Mouse (Mus musculus) hindbrain, embryonic 11.5 days (tissue): Measurements from ENCODE around the gene Srgap1. TPM values are rescaled to one million over a fixed set of nuclear protein-coding genes. Genes with fewer than 3 reads are reported as not detected.

Source experiments
- ATAC-seq: fragments of 200-750 bp; cut with Nextera tagmentation; 2 replicates; pipeline ENCODE4 v1.8.0; 2017; ENCODE audit warnings: mild to moderate bottlenecking, moderate TSS enrichment, moderate library complexity; ENCODE audit not compliant: low FRiP score
- DNase-seq: peaks from one replicate; pipeline ENCODE4 v3.0.0-alpha.2; 2015; ENCODE audit warnings: low spot score
- H3K27ac ChIP-seq: fragments of 300-500 bp; sonication (generic); 2 replicates; pipeline ENCODE4 v1.5.1; 2014; ENCODE audit warnings: mild to moderate bottlenecking, low read depth, low read length
- H3K27me3 ChIP-seq: fragments of 300-500 bp; sonication (generic); 2 replicates; pipeline ENCODE4 v1.6.1; 2014; ENCODE audit warnings: mild to moderate bottlenecking, low read length, moderate library complexity, mixed read lengths; ENCODE audit not compliant: control insufficient read depth, insufficient read depth
- H3K36me3 ChIP-seq: fragments of 300-500 bp; sonication (generic); 2 replicates; pipeline ENCODE4 v1.6.1; 2014; ENCODE audit warnings: mild to moderate bottlenecking, low read length, moderate library complexity, mixed read lengths; ENCODE audit not compliant: control insufficient read depth, insufficient read depth
- H3K4me1 ChIP-seq: fragments of 300-500 bp; sonication (generic); replicated peaks from 2 replicates; pipeline ENCODE4 v1.6.1; 2014; ENCODE audit warnings: low read length, mixed read lengths; ENCODE audit not compliant: control insufficient read depth, insufficient read depth
- H3K4me2 ChIP-seq: fragments of 300-500 bp; sonication (generic); replicated peaks from 2 replicates; pipeline ENCODE4 v1.6.1; 2014; ENCODE audit warnings: mild to moderate bottlenecking, low read depth, low read length
- H3K4me3 ChIP-seq: fragments of 300-500 bp; sonication (generic); 2 replicates; pipeline ENCODE4 v1.5.1; 2014; ENCODE audit warnings: low read depth, low read length
- H3K9ac ChIP-seq: fragments of 300-500 bp; sonication (generic); 2 replicates; pipeline ENCODE4 v1.6.1; 2014; ENCODE audit warnings: low read depth, low read length
- H3K9me3 ChIP-seq: fragments of 300-500 bp; sonication (generic); 2 replicates; pipeline ENCODE4 v1.6.1; 2016; ENCODE audit warnings: low read length; ENCODE audit not compliant: control insufficient read depth
- WGBS: fragments of 180-500 bp; shearing (Covaris S2); extraction: QIAGEN DNeasy Blood & Tissue Kit; methylation state at CpG from one replicate; pipeline ENCODE4 v1.1.7; 2014; 5-methylcytosine and 5-hydroxymethylcytosine counted together
- polyA plus RNA-seq: library from polyadenylated mRNA; unstranded; fragments of >200 nt; fragmentation: Nextera tagmentation; extraction: Ambion mirVana; gene quantifications from 2 replicates; pipeline ENCODE4 v1.2.1, GENCODE M21; 2014

Srgap1 gene
- polyA plus RNA-seq, 1 experiment from 2014 or later = 26.5 TPM

GRCm38 (mm10) chr10:121953041-121953440 lies 94.1 kb downstream of the Srgap1 start:
- Histone ChIP-seq H3K9ac (no peak overlapping the region), H3K4me1 (no peaks in the 10 kb centered on the region), H3K27ac (no peak overlapping the region), H3K27me3 (no peaks in the 10 kb centered on the region), H3K4me3 (no peak overlapping the region), H3K4me2 (no peak overlapping the region), H3K36me3 (no peaks in the 10 kb centered on the region), H3K9me3 (no peaks in the 10 kb centered on the region)
- WGBS = 91% methylated on average over 5 of the region's 5 CpGs
- ATAC-seq = no peak
- no peak for DNase-seq

DNA sequence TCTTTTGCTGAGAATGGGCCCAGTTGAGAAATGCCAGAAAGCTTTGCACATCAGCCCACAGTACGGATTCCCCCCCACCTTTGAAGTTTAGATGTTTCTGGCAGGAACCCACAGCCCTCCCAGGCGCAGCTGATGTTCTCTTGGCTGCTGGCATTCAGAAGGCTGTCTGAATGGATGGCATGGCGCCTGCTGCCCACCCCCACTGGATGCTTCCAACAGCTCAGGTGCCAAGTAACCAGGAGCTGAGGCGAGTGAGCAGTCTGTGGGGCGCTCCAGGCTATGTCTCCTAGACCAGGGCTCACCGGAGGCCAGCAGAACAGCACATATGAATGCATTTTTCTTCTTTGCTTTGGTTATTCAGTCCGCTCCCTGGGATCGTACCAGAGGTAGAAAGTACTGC lies 100.9 kb downstream of the Srgap1 start:
- H3K27ac ChIP-seq = no peak overlapping the region
- H3K4me2 ChIP-seq = no peak overlapping the region
- H3K36me3 ChIP-seq = no peaks in the 10 kb centered on the region
- no peaks in the 10 kb centered on the region for H3K27me3 ChIP-seq
- no peak for ATAC-seq
- H3K9ac ChIP-seq = no peak overlapping the region
- H3K4me1 ChIP-seq = no peaks in the 10 kb centered on the region
- no peak overlapping the region for H3K4me3 ChIP-seq
- no peak for DNase-seq
- H3K9me3 ChIP-seq = no peaks in the 10 kb centered on the region
- WGBS = 95% methylated on average over 8 of the region's 8 CpGs

- no peaks in the 10 kb centered on the region for H3K27me3 ChIP-seq
- ATAC-seq = no peak
- no peak overlapping the region for H3K4me2 ChIP-seq
- H3K9ac ChIP-seq = no peak overlapping the region
- no peaks in the 10 kb centered on the region for H3K4me1 ChIP-seq
- H3K27ac ChIP-seq = no peak overlapping the region
- no peaks in the 10 kb centered on the region for H3K36me3 ChIP-seq
- no peaks in the 10 kb centered on the region for H3K9me3 ChIP-seq
- no peak for DNase-seq
- 94% methylated on average over 14 of the region's 14 CpGs for WGBS
- no peak overlapping the region for H3K4me3 ChIP-seq
These were observed 115.2 kb downstream of the Srgap1 start for GRCm38 (mm10) chr10:121931909-121932308.

GRCm38 (mm10) chr10:121926094-121926493 lies 121.0 kb downstream of the Srgap1 start:
- H3K9ac ChIP-seq = no peak overlapping the region
- DNase-seq (no peak), ATAC-seq (no peak)
- no peak overlapping the region for H3K27ac ChIP-seq
- H3K4me3 ChIP-seq = no peak overlapping the region
- H3K4me2 ChIP-seq = no peak overlapping the region
- H3K27me3 ChIP-seq = no peaks in the 10 kb centered on the region
- H3K36me3 ChIP-seq = no peaks in the 10 kb centered on the region
- 84% methylated on average over 3 of the region's 3 CpGs for WGBS
- no peaks in the 10 kb centered on the region for H3K4me1 ChIP-seq
- no peaks in the 10 kb centered on the region for H3K9me3 ChIP-seq

GRCm38 (mm10) chr10:121919016-121919415 lies 128.1 kb downstream of the Srgap1 start:
- Histone ChIP-seq H3K4me3 (no peak overlapping the region), H3K4me1 (no peaks in the 10 kb centered on the region), H3K36me3 (no peaks in the 10 kb centered on the region), H3K27ac (no peak overlapping the region), H3K4me2 (no peak overlapping the region), H3K27me3 (no peaks in the 10 kb centered on the region), H3K9ac (no peak overlapping the region), H3K9me3 (no peaks in the 10 kb centered on the region)
- no peak for ATAC-seq
- no peak for DNase-seq
- 78% methylated on average over 8 of the region's 8 CpGs for WGBS

DNA sequence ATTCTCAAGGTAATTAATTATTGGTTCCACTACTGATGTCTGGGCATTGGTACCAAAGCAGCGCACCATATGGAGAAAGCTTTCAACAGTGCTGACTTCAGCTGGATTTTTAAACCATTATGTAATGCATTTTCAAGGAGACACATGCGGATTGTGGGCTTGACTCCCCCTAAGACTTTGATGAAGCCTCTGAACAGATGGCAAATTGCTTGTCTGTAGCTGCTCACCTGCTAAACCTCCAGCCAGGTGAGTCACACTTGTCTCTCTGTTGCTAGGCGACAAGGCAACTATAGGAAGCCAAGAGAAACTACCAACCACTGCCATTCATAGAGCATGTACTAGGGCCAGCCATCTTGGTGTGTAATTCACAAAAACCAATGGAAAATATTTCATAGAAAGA lies 128.5 kb downstream of the Srgap1 start:
- H3K4me2 ChIP-seq = no peak overlapping the region
- H3K4me3 ChIP-seq = no peak overlapping the region
- H3K9me3 ChIP-seq = no peaks in the 10 kb centered on the region
- no peak overlapping the region for H3K9ac ChIP-seq
- H3K27me3 ChIP-seq = no peaks in the 10 kb centered on the region
- H3K27ac ChIP-seq = no peak overlapping the region
- H3K36me3 ChIP-seq = no peaks in the 10 kb centered on the region
- DNase-seq = no peak
- no peak for ATAC-seq
- no peaks in the 10 kb centered on the region for H3K4me1 ChIP-seq
- 85% methylated on average over 3 of the region's 3 CpGs for WGBS

GRCm38 (mm10) chr10:121915530-121915929 lies 131.6 kb downstream of the Srgap1 start:
- Histone ChIP-seq H3K36me3 (no peaks in the 10 kb centered on the region), H3K4me1 (no peaks in the 10 kb centered on the region), H3K9me3 (no peaks in the 10 kb centered on the region), H3K27ac (no peak overlapping the region), H3K27me3 (no peaks in the 10 kb centered on the region), H3K4me2 (no peak overlapping the region), H3K9ac (no peak overlapping the region), H3K4me3 (no peak overlapping the region)
- WGBS = 89% methylated on average over 12 of the region's 12 CpGs
- DNase-seq (no peak), ATAC-seq (no peak)

GRCm38 (mm10) chr10:121904137-121904536 lies 143.0 kb downstream of the Srgap1 start:
- Histone ChIP-seq H3K27me3 (no peaks in the 10 kb centered on the region), H3K4me3 (no peak overlapping the region), H3K4me2 (no peak overlapping the region), H3K4me1 (no peaks in the 10 kb centered on the region), H3K9me3 (no peaks in the 10 kb centered on the region), H3K9ac (no peak overlapping the region), H3K36me3 (no peaks in the 10 kb centered on the region), H3K27ac (no peak overlapping the region)
- ATAC-seq (no peak), DNase-seq (no peak)
- WGBS = 57% methylated on average over 1 of the region's 1 CpGs

GRCm38 (mm10) chr10:121902651-121903050 lies 144.5 kb downstream of the Srgap1 start:
- Histone ChIP-seq H3K36me3 (no peaks in the 10 kb centered on the region), H3K27ac (no peak overlapping the region), H3K9me3 (no peaks in the 10 kb centered on the region), H3K4me3 (no peak overlapping the region), H3K27me3 (no peaks in the 10 kb centered on the region), H3K9ac (no peak overlapping the region), H3K4me1 (no peaks in the 10 kb centered on the region), H3K4me2 (no peak overlapping the region)
- 88% methylated on average over 8 of the region's 8 CpGs for WGBS
- ATAC-seq (no peak), DNase-seq (no peak)
